Mouse (Mus musculus) spleen, postnatal 10 days (tissue): ENCODE measurements around the gene Maml1.

ENCODE experiments used
- DNase-seq, 2 experiments: peaks; one replicate each; pipeline ENCODE4 v3.0.0; 2021 to 2022; ENCODE audit warnings: low spot score in 2 of 2

Gene Maml1

GRCm38 (mm10) chr11:50223783-50224662 lies 68.1 kb downstream of the Maml1 start:
- DNase-seq = no peak

GRCm38 (mm10) chr11:50222559-50223276 lies 69.4 kb downstream of the Maml1 start:
- no peak for DNase-seq

DNA sequence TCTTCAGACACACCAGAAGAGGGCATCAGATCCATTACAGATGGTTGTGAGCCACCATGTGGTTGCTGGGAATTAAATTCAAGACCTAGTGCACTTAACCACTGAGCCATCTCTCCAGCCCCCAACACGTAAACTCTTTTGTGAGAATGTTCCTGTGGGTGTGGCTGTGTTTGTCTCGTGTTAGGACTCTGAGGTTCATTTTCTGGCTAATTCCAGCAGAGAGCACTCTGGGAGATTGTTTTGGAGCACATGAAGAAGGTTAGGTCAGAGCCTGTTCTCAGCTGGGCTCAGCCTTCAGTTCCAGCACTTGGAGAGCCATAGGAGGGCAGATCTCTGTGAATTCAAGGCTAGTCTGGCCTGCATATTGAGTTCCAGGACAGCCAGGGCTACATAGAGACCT lies 72.3 kb downstream of the Maml1 start:
- DNase-seq = no peak

DNA sequence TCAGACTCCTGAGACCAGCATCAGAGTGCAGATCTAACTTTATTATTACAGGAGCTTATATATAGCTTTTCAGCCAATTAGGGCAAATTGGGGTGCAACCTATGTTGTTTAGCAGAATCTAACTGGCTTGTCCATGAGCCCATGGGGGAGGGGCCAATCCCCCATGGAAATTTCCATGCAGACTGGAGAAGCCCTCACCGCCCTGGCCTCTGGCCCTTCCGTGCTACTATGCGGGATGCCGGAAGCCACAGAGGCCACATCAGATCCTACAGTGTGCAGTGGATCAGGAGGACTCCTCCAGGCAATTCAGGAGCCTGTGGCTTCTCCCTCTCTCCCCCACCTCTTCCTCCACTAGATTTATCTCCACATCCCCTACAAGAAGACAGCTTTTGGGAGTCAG lies 74.3 kb downstream of the Maml1 start:
- no peak for DNase-seq

DNA sequence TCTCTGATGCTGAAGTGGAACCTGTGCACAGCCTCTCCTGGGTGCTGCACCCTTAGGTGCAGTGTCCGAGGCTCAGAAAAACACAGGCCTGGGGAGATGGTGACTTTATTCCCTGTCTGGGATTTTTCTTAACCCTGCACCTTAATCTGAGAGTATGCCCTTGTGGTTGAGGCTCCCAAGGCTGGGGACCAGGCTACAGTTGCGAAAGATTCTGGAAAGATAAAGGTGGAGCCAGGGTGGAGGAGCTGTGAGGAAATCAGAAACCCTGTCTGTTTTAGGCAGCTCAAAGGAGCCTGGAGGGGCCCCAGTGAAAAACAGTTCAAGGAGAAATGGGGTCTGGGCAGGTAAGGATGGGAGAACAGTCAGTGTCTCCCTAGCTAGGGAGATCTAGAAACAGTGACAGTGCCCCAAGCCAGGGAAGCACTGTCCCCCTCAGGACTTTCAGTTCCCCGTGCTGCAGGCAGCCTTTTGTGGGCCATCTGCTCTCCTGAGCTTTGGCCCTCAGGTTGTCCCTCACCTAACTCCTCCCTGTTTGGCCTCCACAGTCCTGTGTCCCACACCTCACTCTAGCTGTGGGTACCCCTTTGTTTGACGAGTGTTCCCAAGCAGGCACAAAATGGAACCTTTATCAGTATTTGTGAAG lies 75.3 kb downstream of the Maml1 start:
- no peak for DNase-seq

DNA sequence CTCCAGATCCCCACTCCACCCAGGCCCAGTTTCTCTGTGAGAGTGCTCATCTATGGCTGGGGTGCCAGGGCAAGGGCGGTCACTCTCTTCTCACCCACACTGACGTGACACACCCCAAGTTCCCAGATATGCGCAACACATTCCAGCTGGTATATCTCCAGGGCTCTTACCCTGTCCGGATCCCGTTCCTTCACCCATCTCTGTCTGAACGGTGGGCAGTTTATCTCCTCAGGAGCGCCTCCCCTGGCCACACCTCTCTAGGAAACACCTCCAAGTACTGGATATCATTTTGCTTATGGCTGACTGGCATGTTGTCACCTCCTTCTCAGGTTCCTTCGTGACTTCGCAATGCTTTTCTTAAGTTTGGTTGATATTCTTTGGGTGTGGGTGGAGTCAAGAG lies 76.5 kb downstream of the Maml1 start:
- DNase-seq = no peak

- peak in 1 of 2 experiments; percentile 19 for DNase-seq
Measured at GRCm38 (mm10) chr11:50214631-50215030, 77.5 kb downstream of the Maml1 start.

- DNase-seq = no peak
Measured at GRCm38 (mm10) chr11:50212848-50213758, 79.0 kb downstream of the Maml1 start.

GRCm38 (mm10) chr11:50212060-50212739 lies 79.9 kb downstream of the Maml1 start:
- DNase-seq = no peak

GRCm38 (mm10) chr11:50211322-50212059 lies 80.6 kb downstream of the Maml1 start:
- no peak for DNase-seq

GRCm38 (mm10) chr11:50210505-50211151 lies 81.5 kb downstream of the Maml1 start, which contains the start of the genes Sqstm1 and Mgat4b:
Gene Sqstm1, minus strand, starts transcription at chr11:50210827.
Gene Mgat4b, plus strand, starts transcription at chr11:50210890.
- peak; percentile 86 to 92 for DNase-seq

DNA sequence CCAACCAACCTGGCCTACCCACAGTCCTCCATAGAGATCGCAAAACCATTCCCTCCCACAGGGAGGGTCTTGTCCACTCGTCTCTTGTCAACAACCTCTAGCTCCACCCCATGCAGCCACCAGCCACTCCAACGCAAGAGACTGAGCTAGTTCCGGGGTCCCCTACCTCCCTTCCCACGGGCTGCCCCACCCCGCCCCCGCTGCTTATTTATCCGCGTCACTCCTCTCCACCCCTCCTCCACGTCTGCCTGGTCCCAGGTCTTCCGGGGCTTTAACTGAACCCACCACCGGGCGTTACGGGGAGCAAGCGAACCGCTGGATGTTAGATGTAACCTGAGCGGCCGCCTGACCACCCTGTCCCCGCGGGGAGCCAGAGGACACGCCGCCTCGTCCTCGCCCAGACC lies 82.0 kb downstream of the Maml1 start:
- peak; percentile 79 to 93 for DNase-seq

- DNase-seq = no peak
Measured at GRCm38 (mm10) chr11:50208039-50208438, 84.1 kb downstream of the Maml1 start.

- no peak for DNase-seq
Measured at GRCm38 (mm10) chr11:50207344-50207743, 84.8 kb downstream of the Maml1 start.

DNA sequence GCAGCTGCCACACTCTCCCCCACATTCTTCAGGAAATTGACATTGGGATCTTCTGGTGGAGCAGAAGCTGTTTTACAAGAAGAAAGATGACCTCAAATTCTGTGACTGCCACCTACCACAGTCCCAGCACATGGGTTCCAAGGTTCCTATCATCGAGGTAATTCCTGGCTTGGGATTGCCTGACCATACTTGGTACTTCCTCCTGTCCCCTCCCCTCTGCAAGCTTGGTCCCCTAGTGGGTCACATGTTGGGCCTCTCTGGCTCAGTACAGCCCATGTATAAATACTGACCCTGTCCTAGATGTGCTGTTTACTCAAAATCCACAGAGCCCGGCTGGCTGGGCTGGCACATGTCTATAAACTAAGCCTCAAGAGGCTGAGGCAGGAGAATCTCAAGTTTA lies 86.1 kb downstream of the Maml1 start:
- DNase-seq = no peak
